Mouse (Mus musculus) forebrain, embryonic 11.5 days (tissue): ENCODE measurements around the gene Adap2. TPM values are rescaled to one million over a fixed set of nuclear protein-coding genes. Genes with fewer than 3 reads are reported as not detected.
"Not testable (repeated sequence)": the region's sequence is repeated elsewhere in the genome, so short reads cannot be mapped to it uniquely, and the experiment has no call there.

Source experiments
- ATAC-seq: fragments of 200-750 bp; cut with Nextera tagmentation; replicated peaks from 2 replicates; pipeline ENCODE4 v1.8.0; 2017; ENCODE audit warnings: moderate TSS enrichment; ENCODE audit not compliant: low FRiP score
- DNase-seq: peaks from one replicate; pipeline ENCODE4 v3.0.0-alpha.2; 2017; ENCODE audit warnings: low spot score
- H3K27ac ChIP-seq: fragments of 300-500 bp; sonication (generic); 2 replicates; pipeline ENCODE4 v1.5.1; 2014; ENCODE audit warnings: low read depth, low read length
- H3K27me3 ChIP-seq: fragments of 300-500 bp; sonication (generic); 2 replicates; pipeline ENCODE4 v1.6.1; 2014; ENCODE audit warnings: mild to moderate bottlenecking, low read length, mixed read lengths; ENCODE audit not compliant: control insufficient read depth, insufficient read depth
- H3K36me3 ChIP-seq: fragments of 300-500 bp; sonication (generic); 2 replicates; pipeline ENCODE4 v1.6.1; 2014; ENCODE audit warnings: mild to moderate bottlenecking, low read length, moderate library complexity, mixed read lengths; ENCODE audit not compliant: control insufficient read depth, insufficient read depth
- H3K4me1 ChIP-seq: fragments of 300-500 bp; sonication (generic); replicated peaks from 2 replicates; pipeline ENCODE4 v1.6.1; 2014; ENCODE audit warnings: low read length, mixed read lengths; ENCODE audit not compliant: control insufficient read depth, insufficient read depth
- H3K4me2 ChIP-seq: fragments of 300-500 bp; sonication (generic); 2 replicates; pipeline ENCODE4 v1.6.1; 2014; ENCODE audit warnings: low read depth, mild to moderate bottlenecking, low read length, moderate library complexity, mixed read lengths; ENCODE audit not compliant: severe bottlenecking
- H3K4me3 ChIP-seq: fragments of 300-500 bp; sonication (generic); 2 replicates; pipeline ENCODE4 v1.5.1; 2014; ENCODE audit warnings: low read depth, low read length
- H3K9ac ChIP-seq: fragments of 300-500 bp; sonication (generic); 2 replicates; pipeline ENCODE4 v1.6.1; 2014; ENCODE audit warnings: low read length
- H3K9me3 ChIP-seq: fragments of 300-500 bp; sonication (generic); 2 replicates; pipeline ENCODE4 v1.6.1; 2016; ENCODE audit warnings: low read length, mixed read lengths; ENCODE audit not compliant: control insufficient read depth
- WGBS: fragments of 180-500 bp; shearing (Covaris S2); extraction: QIAGEN DNeasy Blood & Tissue Kit; methylation state at CpG from one replicate; pipeline ENCODE4 v1.1.7; 2014; 5-methylcytosine and 5-hydroxymethylcytosine counted together
- polyA plus RNA-seq: library from polyadenylated mRNA; unstranded; fragments of >200 nt; fragmentation: Nextera tagmentation; extraction: Ambion mirVana; gene quantifications from 2 replicates; pipeline ENCODE4 v1.2.1, GENCODE M21; 2014

Gene Adap2
- polyA plus RNA-seq, 1 experiment from 2014 or later = 0.68 TPM

DNA sequence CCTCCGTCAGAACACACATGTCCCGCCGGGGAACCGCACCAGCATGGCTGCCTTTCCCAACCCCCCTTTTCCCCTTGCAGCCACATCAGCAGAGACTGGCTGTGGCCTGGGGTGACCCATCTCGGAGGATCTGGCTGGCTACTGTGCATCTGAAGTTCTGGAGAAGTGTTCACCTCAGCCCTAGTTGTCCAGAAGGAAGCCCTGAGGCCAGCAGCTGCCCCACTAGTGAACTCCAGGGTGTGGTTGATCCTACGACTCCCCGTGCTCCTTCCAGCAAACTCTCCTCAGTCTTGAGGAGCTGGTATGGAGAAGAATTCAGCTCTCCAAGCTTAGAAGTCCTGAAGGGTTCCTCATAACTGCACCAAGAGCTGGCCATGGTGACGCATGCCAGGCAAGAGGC, 24.4 kb downstream of the Adap2 start:
- Histone ChIP-seq H3K27ac (no peak overlapping the region), H3K27me3 (no peaks in the 10 kb centered on the region), H3K36me3 (no peaks in the 10 kb centered on the region), H3K4me1 (no peaks in the 10 kb centered on the region), H3K9me3 (no peaks in the 10 kb centered on the region), H3K9ac (no peak overlapping the region), H3K4me2 (no peak overlapping the region), H3K4me3 (no peak overlapping the region)
- 82% methylated on average over 8 of the region's 8 CpGs for WGBS
- no peak for DNase-seq
- ATAC-seq = no peak

DNA sequence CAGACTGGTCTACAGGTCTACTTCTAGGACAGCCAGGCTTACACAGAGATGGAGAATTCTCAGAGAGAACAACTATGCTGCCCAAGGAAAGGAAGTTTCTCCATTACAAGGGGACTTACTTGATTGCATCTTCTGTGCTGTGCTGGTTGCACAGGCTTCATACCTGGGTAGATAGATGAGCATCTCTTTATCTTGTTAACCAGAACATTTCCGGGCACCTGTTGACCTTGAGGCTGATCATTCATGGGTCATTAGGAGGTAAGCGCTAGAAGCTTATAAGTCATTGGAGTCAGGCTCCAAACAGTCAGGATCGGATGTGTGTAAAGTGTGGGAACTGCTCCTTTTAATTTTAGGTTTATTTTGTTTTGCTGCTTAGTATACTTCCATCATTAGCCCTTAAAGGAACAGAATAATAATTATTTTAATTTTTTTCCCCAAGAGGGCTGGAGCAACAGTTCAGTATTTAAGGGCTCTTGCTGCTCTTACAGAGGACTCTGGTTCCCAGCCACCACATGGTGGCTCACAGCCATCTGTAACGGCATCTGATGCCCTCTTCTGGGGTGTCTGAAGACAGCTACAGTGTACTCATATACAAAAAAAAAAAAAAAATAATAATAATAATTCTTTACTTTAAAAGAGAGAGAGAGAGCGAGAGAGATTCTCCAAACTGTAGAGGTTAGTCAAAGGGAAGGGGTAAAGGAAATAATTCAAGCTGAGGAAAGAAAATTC, 27.3 kb downstream of the Adap2 start:
- DNase-seq = no peak
- Histone ChIP-seq H3K36me3 (no peaks in the 10 kb centered on the region), H3K27me3 (no peaks in the 10 kb centered on the region), H3K27ac (no peak overlapping the region), H3K4me3 (no peak overlapping the region), H3K9me3 (no peaks in the 10 kb centered on the region), H3K4me1 (no peaks in the 10 kb centered on the region), H3K9ac (no peak overlapping the region), H3K4me2 (no peak overlapping the region)
- 69% methylated on average over 5 of the region's 5 CpGs for WGBS
- ATAC-seq = no peak

DNA sequence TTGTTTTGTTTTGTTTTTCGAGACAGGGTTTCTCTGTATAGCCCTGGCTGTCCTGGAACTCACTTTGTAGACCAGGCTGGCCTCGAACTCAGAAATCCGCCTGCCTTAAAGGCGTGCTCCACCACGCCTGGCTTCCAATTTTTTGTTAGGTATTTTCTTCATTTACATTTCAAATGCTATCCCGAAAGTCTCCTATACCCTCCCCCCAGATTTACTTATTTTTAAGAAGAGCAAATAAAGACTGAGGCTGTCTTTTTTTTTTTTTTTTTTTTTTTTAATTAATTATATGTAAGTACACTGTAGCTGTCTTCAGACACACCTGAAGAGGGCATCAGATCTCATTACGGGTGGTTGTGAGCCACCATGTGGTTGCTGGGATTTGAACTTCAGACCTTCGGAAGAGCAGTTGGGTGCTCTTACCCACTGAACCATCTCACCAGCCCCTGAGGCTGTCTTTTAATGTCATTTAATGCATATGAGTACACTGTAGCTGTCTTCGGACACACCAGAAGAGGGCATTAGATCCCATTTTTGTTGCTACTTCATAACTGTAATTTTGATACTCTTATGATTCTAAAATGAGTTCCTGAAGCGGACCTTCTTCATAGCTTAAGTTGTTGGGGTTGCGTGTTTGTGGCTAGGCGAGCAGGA, 29.3 kb downstream of the Adap2 start:
- 46% methylated on average over 11 of the region's 12 CpGs for WGBS
- H3K27ac ChIP-seq, H3K9me3 ChIP-seq, DNase-seq, H3K4me1 ChIP-seq, ATAC-seq, H3K36me3 ChIP-seq, H3K27me3 ChIP-seq: not testable (repeated sequence)
- Histone ChIP-seq H3K4me3 (peak overlapping the region; percentile 49), H3K9ac (peak overlapping the region; percentile 71), H3K4me2 (peak overlapping the region; percentile 54)

DNA sequence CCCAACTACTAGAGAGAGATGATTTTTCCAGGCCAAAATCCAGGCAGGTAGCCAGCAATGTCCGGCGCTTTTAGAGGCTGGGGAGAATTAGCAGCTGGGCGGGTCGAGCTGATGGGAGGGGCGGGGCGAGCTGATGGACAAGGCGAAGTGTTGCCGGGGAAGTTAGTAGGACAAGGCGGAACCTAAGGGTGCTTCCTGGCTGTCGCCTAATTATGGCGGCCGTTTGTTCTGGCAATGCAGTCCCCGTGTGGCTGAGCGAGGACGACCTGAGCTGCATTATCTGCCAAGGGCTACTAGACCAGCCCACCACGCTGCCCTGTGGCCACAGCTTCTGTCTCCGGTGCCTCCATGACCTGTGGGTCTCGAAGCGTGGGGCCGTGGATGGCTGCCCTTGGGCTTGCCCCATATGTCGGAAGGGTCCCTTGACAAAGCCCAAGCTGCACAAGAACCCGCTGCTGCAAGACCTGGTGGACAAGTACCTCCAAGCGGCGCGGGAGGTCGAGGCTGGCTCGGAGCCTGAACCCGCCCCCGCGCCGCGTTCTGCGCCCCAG, 29.9 kb downstream of the Adap2 start, which contains the start of gene Rnf135:
TSS of gene Rnf135 (plus strand) at position 147 of the 551 bp plus-strand sequence.
- ATAC-seq = peak; percentile 56; the same call in 1 of the 2 replicates
- Histone ChIP-seq H3K27me3 (no peaks in the 10 kb centered on the region), H3K27ac (no peak within 1 kb of the TSS), H3K9ac (peak within 1 kb of the TSS; percentile 71), H3K9me3 (no peaks in the 10 kb centered on the region), H3K4me2 (peak within 1 kb of the TSS; percentile 54), H3K4me3 (peak within 1 kb of the TSS; percentile 49), H3K36me3 (no peaks in the 10 kb centered on the region), H3K4me1 (no peaks in the 10 kb centered on the region)
- DNase-seq = peak; percentile 86
- 2% methylated on average over 33 of the region's 33 CpGs for WGBS

DNA sequence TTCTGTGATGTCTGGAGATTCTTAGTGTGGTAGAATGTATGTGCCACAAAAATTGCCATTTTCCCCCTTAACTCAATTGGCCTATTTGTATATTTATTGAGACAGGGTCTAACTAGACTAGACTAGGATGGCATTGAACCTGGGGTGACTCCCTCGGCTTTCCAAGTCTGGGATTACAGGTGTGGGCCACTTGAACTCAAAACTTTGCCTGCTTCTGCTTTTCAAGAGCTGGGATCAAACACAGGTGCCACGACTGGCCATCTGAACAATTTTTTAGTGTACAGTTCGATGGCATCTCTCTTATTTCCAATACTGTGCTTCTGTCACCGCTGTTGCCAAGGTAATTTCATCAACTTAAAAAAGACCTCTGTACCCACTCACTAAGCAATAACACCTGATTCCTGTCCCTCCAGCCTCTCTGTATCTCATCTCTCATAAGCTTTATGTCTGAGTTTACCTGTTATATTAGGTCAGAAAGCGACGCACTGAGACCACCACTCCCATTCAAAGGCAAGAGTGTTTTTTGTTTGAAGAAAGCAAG, 30.7 kb downstream of the Adap2 start:
- Histone ChIP-seq H3K4me2 (no peak overlapping the region), H3K9me3 (no peaks in the 10 kb centered on the region), H3K27ac (no peak overlapping the region), H3K27me3 (no peaks in the 10 kb centered on the region), H3K36me3 (no peaks in the 10 kb centered on the region), H3K4me3 (no peak overlapping the region), H3K9ac (no peak overlapping the region), H3K4me1 (no peaks in the 10 kb centered on the region)
- 89% methylated on average over 6 of the region's 6 CpGs for WGBS
- ATAC-seq = no peak
- DNase-seq = no peak

DNA sequence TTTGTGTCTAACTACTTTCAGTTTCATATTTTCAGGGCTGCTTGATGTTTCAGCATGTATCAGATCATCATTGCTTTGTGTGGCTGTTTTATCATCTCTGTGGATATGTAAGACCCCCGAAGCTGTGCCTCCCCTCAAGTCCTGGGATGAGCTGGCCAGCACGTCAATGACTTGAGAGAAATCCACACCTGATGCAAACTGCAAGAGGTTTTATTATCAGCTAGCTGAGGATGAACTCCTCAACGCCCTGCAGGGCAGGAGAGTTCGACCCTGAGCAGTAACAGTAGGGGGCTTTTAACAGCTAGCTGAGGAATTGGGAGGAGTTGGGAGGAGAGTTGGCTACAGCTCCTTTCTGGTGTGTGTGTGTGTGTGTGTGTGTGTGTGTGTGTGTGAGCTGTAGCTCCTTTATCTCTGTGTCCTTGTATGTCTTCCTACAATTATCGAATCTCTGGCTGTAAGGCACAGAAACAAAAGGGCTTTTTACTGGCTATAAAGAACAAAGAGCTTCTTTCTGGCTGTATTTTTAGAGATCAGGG, 31.6 kb downstream of the Adap2 start:
- not testable (repeated sequence) for DNase-seq, H3K36me3 ChIP-seq, H3K9me3 ChIP-seq, ATAC-seq, H3K9ac ChIP-seq, H3K27ac ChIP-seq, H3K4me1 ChIP-seq, H3K4me3 ChIP-seq, H3K27me3 ChIP-seq, H3K4me2 ChIP-seq
- WGBS = 66% methylated on average over 5 of the region's 5 CpGs

DNA sequence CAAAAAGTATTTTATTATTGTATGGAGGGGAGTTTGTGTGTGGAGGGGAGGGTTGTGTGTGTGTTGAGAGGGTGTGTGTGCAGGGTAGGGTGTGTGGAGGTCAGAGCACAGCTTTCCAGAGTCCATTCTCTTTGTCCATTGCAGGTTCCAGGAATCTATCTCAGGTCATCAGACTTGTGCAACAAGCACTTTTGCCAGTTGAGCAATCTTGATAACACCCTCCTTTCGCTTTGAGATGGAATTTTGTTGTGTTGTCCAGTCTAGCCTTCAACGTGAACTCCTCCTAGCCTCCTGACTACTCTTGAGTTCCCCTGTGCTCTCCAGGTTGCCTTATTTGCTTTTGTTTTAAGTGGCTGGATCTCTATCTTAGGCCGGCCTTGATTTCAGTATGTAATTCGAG, 36.4 kb downstream of the Adap2 start:
- 78% methylated on average over 4 of the region's 4 CpGs for WGBS
- H3K9me3 ChIP-seq = no peaks in the 10 kb centered on the region
- H3K4me3 ChIP-seq = no peak overlapping the region
- H3K4me2 ChIP-seq = no peak overlapping the region
- no peak for DNase-seq
- H3K27me3 ChIP-seq = no peaks in the 10 kb centered on the region
- H3K9ac ChIP-seq = no peak overlapping the region
- H3K27ac ChIP-seq = no peak overlapping the region
- no peaks in the 10 kb centered on the region for H3K36me3 ChIP-seq
- no peak for ATAC-seq
- H3K4me1 ChIP-seq = no peaks in the 10 kb centered on the region

DNA sequence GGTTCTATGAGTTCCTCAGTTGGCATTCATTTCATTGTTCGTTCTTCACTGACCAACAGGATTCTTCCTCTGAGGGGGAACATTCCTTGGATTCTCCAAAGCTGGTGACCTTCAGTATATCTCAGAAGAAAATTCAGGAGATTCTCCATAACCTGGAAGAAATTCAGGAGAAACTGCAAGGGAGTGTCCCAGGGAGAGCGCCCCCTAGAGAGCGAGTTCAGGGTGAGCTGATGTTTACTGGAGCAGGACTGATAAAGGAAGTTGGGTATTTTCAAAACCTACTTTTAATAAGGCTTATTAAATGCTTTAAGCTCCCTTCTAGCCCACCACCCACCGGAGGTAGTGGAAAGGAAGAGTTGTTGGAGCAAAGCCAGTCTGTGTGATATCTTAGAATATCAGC, 39.9 kb downstream of the Adap2 start:
- ATAC-seq = no peak
- WGBS = 69% methylated on average over 4 of the region's 4 CpGs
- no peak overlapping the region for H3K27ac ChIP-seq
- H3K9me3 ChIP-seq = no peaks in the 10 kb centered on the region
- no peak overlapping the region for H3K9ac ChIP-seq
- no peak overlapping the region for H3K4me2 ChIP-seq
- no peaks in the 10 kb centered on the region for H3K27me3 ChIP-seq
- H3K4me1 ChIP-seq = no peaks in the 10 kb centered on the region
- no peak for DNase-seq
- H3K36me3 ChIP-seq = no peaks in the 10 kb centered on the region
- no peak overlapping the region for H3K4me3 ChIP-seq
